Mouse (Mus musculus): ENCODE measurements at regions not wholly inside any gene's neighbourhood (a gene's known extent, or its start where the extent isn't known, plus 50 kb on each side); places are given as distances from the start of the nearest gene placed in this dataset.

DNA sequence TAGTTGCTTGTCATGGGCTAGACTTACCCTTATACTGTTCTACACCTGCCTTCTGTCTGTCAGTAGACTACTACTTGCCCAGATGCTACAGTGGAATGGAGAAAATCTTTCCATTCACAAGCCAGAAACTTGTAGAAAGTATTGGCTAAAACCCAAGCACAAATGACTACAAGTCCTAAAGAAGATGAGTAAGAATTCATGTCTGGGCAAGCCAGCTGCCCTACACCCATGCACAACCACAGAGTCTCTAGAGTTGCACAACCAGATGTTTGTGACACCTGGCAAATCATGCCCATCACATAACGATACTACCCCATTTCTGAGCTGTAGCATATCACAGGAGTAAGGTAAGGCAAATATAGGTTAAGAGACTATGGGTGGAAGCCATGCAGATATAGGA, 144.5 kb downstream of the Fbxo8 start:
- TF ChIP-seq EP300 (IDR thresholded peaks at IDR 0.05; ENCODE audit: low read depth) (no peak), CTCF (IDR thresholded peaks at IDR 0.05; ENCODE audit: low read depth) (no peak)

Data from heart, postnatal 0 days (tissue).